Mouse (Mus musculus): ENCODE measurements around the gene Myrf.

Gene Myrf

DNA sequence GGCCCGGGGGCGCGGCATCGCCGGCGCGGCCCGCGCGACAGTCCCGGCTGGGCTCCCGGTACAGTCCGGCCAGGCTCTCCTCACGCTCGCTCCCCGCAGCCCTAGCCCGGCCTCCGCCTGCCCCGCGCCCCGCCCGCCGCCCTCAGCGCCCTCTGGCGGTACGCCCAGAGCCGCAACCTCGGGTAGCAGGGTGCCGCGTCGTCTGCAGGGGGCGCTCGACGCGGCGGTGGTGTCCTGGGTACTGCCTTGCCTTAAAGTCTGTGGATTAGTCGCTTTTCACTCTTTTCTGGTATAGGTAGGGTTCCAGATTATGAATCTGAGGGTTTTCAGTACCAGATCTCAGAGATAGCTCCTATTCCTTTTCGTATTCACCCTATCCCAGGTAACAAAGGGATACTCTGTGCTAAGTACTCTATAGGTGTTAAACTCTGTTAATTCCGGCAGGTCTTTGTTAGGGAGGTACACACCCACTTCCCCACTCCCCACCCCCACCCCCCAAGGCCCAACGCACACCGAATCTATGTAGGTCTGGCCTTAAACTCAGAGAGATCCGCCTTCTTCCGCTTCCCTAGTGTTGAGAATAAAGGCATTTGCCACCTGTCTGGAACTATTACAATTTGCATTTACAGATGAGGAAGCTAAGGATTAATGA is at the start of gene Myrf:
TSS of gene Myrf (minus strand) at position 95 of the 652 bp plus-strand sequence.
- DNase-seq (ENCODE audit: low spot score in 2 of 2), result peak; percentile 62 to 74

GRCm38 (mm10) chr19:10289609-10290150 is 49.1 kb upstream of the Myrf start:
- DNase-seq (ENCODE audit: low spot score in 2 of 2), result peak in 1 of 2 experiments; percentile 26

DNA sequence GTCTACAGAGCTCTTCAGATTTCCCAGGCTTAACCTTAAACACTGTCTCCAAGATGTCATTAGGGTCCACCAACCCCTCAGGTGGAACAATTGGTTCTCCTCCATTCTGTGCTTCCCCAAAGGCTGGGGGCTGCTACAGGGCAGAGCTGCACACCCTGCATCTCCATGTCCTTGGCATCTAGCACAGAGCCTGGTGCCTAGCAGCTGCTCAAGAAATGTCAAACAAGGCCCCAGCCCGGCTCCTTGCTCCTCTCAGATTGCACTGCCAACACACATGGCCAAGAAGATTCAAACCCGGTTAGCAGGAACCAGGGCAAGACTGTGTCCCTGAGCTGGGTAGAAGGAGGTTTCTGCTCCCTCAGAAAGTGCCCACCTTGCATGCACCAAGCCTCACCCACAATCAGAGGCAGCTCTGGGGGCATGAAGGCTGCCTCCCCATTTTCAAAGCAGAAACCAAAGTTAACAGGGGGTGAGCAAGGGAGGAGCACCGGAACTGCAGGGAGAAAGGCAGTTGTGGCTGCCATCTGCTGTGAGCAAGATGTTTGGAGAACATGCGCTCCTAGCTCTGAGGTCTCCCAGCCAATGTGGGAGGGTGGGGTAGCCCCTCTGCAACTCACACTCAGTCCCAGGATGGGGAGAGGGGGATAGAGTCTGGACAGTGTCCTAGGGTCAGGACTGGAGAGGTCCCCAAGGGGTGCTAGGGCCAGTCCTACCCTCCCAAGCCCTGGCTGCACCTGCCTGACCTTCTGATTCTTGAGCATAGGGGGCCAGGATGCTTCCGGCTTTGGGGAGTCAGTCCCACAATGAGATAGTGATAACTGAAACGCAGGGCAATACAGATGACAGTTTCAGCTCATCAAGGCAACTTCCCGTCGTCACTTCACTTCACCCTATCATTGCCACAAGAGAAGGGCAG is 47.8 kb upstream of the Myrf start:
- DNase-seq (ENCODE audit: low spot score in 2 of 2), result no peak

GRCm38 (mm10) chr19:10286458-10286872 is 45.9 kb upstream of the Myrf start:
- DNase-seq (ENCODE audit: low spot score in 2 of 2), result no peak

GRCm38 (mm10) chr19:10280771-10281540 is 40.4 kb upstream of the Myrf start:
- DNase-seq (ENCODE audit: low spot score in 2 of 2), result no peak

- peak; percentile 62 to 75 for DNase-seq (ENCODE audit: low spot score in 2 of 2)
Measured at GRCm38 (mm10) chr19:10279668-10280067, 39.1 kb upstream of the Myrf start.

- peak; percentile 60 to 73 for DNase-seq (ENCODE audit: low spot score in 2 of 2)
Measured at GRCm38 (mm10) chr19:10278669-10279324, 38.2 kb upstream of the Myrf start.

DNA sequence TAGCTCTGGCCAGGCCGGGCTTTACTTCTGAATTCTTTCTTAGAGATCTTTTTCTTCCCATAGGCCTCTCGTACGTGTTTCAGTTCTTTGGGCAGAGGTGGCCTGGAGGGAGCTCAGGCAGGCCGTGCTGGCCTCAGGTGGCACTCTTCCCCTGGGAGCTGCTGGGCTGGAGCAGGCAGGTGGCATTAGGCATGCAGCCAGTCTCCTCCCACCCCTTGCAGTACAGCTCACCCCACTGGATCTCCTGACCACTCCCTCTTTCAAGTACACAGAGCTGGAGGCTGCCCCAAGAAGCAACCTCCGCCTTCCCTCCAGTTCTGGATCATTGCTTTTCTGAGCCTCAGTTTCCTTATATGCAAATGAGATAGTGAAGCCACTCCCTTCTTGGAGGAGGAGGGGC is 37.2 kb upstream of the Myrf start:
- DNase-seq (ENCODE audit: low spot score in 2 of 2), result no peak

DNA sequence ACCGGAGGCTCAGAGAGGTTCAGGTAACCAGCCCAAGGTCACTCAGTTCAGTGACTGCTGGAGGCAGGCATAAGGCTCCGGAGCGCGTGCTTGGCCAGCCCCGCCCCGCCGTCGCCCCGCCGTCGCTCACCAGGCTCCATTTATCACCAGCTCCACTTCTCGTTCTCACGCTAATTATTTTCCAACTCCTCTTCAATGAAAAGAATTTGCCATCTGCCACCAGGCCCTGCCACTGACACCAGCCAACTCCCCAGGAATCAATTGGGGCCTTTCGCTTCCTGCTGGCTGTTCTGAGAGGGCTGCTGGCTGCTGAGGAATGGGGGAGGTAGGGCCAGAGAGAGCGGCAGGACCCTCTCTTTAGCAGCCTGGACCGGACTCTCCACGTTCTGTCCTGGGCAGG is 36.8 kb upstream of the Myrf start:
- DNase-seq (ENCODE audit: low spot score in 2 of 2), result peak in 1 of 2 experiments; percentile 20

- DNase-seq (ENCODE audit: low spot score in 2 of 2), result peak in 1 of 2 experiments; percentile 28
Measured at GRCm38 (mm10) chr19:10276483-10277144, 36.1 kb upstream of the Myrf start.

DNA sequence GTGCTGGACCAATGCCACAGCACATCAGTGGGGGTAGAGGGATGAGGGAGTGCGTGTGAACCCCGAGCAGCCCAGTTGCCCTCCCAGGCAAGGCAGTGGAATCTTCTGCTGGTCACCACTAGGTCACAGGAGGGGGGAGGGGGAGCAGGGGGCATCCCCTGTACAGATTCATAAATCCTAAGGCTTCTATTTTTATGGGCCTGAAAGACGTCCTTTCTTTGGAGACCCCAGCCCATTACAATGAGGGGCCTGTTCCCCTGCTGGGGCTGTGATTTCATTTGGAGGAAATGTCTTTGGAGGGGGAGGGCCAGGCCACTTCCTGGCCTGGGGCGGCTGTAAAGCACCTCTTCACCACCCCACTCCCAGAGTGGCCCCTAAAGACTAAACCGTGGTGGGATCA is 33.5 kb upstream of the Myrf start:
- no peak for DNase-seq (ENCODE audit: low spot score in 2 of 2)

DNA sequence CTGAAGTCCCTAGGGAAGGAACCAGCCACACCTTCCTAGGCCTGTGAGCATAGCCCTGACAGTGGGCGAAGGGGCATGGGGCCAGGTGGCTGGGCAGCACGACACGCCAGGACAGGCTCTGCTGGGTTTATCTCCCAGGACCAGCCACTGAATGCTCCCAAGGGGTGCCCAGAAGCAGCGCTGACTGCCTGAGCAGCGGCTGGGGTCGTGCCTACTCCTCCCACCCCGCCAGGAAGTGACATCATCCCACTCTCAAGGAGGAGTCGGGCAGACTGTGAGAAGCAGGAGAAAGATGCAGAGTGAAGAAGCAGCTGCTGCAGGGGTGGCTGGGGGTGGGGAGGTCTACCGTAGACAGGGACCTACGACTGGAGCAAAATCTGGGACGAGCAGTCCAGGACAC is 32.2 kb upstream of the Myrf start:
- no peak for DNase-seq (ENCODE audit: low spot score in 2 of 2)

- no peak for DNase-seq (ENCODE audit: low spot score in 2 of 2)
Measured at GRCm38 (mm10) chr19:10271592-10271991, 31.0 kb upstream of the Myrf start.

DNA sequence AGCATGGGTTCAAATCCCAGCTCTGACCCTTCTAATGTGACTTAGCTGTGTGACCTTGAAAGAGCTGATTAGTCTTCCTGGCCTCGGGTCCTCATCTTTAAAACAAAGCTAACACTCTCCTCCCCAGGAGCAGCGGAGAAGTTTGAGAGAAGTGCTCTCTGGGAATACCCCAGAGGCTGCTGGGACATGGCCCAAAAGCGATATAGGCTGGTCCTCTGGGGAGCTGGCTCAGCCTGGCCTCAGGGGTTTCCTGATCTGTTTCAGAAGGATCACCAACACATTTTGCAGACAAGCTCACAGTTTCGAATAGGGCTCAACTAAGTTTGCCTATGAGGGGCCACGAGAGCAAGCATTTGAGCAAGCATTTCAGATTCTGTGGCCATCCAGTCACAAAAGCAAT is 29.8 kb upstream of the Myrf start:
- DNase-seq (ENCODE audit: low spot score in 2 of 2), result no peak

DNA sequence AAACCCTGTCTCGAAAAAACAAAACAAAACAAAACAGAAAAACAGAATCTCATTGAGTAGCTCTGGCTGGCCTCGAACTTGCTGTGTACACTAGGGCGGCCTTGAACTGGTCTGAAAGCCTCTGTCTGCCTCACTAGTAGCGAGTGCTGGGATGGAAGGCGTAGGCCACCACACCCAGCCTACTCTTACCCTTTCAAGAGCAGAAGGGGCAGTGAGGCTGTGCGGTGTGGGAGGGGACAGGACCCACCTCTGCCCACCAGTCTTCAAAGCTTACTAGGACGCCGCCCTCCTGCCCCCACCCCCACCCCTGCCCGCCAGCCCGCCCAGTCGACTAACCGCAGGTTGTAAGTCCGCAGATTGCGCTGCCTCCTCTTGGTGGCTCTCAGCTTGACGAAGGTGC is 28.3 kb upstream of the Myrf start:
- DNase-seq (ENCODE audit: low spot score in 2 of 2), result no peak

GRCm38 (mm10) chr19:10267953-10268352 is 27.4 kb upstream of the Myrf start:
- DNase-seq (ENCODE audit: low spot score in 2 of 2), result peak; percentile 31 to 55

DNA sequence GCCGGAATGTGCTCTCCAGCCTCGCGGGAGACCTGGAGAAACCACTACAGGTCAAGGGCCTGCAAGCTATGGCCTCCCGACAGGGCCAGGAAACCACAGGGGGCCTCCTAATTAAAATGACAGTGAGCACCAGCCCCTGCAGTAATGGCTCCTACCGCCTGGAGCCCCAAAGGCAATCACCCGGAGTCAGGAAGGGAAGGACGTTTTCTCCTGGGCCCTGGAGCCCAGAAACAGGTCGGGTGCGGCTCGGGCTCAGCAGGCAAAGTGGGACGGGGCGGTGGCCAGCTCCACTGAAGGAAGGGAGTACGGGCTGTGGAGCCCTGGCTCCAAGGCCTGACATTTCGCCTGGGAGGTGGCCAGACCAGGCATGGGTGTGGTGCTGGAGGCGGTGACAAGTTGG is 26.5 kb upstream of the Myrf start:
- no peak for DNase-seq (ENCODE audit: low spot score in 2 of 2)

GRCm38 (mm10) chr19:10266196-10266850 is 25.8 kb upstream of the Myrf start:
- peak; percentile 63 to 69 for DNase-seq (ENCODE audit: low spot score in 2 of 2)

GRCm38 (mm10) chr19:10261369-10261768 is 20.8 kb upstream of the Myrf start:
- DNase-seq (ENCODE audit: low spot score in 2 of 2), result no peak

DNA sequence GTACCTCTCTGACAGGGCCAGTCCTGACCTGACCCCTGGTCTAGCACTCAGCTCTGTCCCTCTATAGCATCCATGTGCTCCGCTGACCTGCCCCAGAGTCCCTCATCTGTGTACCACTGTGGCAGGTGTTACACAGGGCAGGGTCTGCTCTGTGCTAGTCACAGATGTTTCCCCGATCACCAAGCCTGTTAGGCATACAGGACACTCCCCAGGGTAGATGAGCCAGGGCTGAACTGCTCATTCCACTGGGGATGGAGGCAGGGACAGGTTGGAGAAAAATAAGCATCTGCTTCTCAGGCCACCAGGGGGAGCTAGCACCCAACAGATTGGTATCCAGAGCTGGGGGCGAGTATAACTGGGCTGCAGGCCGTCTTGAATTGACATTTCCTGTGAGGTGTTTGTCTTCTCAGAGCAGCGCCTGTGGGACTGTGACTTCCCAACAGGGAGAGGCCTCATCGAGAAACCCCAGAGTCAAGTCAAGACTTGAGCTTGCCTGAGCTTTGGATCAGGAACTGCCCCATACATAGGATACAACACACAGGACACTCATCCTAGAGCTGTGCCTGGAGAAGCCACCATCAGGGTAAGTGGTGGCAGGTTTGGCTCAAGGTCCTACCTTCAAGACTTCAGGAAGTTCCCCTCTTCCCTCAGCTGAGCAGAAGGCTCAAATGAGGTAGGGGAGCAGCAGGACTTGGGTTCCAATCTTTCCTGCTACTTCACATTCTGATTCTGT is 17.9 kb upstream of the Myrf start:
- peak; percentile 47 to 63 for DNase-seq (ENCODE audit: low spot score in 2 of 2)

Measured in natural killer cell, adult 2 months (primary cell).